Mouse (Mus musculus) heart, postnatal 0 days (tissue): ENCODE measurements around the gene Abhd12.

Experiments used
- CTCF ChIP-seq: IDR thresholded peaks from 2 replicates; pipeline ENCODE4 v1.5.1; 2016; ENCODE audit warnings: antibody characterized with exemption, control low read depth, low read depth
- EP300 ChIP-seq: IDR thresholded peaks from 2 replicates; pipeline ENCODE4 v1.6.1; 2016; ENCODE audit warnings: antibody characterized with exemption, low read depth

- no peak for TF ChIP-seq CTCF
- TF ChIP-seq EP300 = no peak
These were observed 91.7 kb downstream of the Abhd12 start for GRCm38 (mm10) chr2:150812816-150813215.
